Mouse (Mus musculus) heart, adult 2 months (tissue): ENCODE measurements around the gene Efcab12. TPM values are rescaled to one million over a fixed set of nuclear protein-coding genes. Genes with fewer than 3 reads are reported as not detected.
A peak's percentile ranks its signal among the peaks of the same experiment; 100 is the strongest.

ENCODE experiments used
- DNase-seq, 2 experiments: peaks; one replicate each; pipeline ENCODE4 v3.0.0; 2021
- H3K27ac ChIP-seq: fragments of 200-600 bp; 2 replicates; pipeline ENCODE4 v1.8.1; 2022
- H3K27me3 ChIP-seq: fragments of 200-500 bp; 2 replicates; pipeline ENCODE4 v1.6.1; 2012; ENCODE audit warnings: mild to moderate bottlenecking, low read length, inconsistent platforms, mixed read lengths; ENCODE audit not compliant: control insufficient read depth, insufficient read depth
- H3K36me3 ChIP-seq: fragments of 200-500 bp; 2 replicates; pipeline ENCODE4 v1.6.1; 2012; ENCODE audit warnings: low read length, inconsistent platforms; ENCODE audit not compliant: control insufficient read depth, insufficient read depth
- H3K4me1 ChIP-seq: fragments of 200-500 bp; 2 replicates; pipeline ENCODE4 v1.6.1; 2011; ENCODE audit warnings: low read length; ENCODE audit not compliant: control insufficient read depth, insufficient read depth
- H3K4me3 ChIP-seq: fragments of 200-600 bp; 2 replicates; pipeline ENCODE4 v1.8.1; 2022
- H3K79me2 ChIP-seq: fragments of 200-500 bp; replicated peaks from 2 replicates; pipeline ENCODE4 v1.6.1; 2012; ENCODE audit warnings: mild to moderate bottlenecking, inconsistent platforms, low read length, moderate library complexity, mixed read lengths; ENCODE audit not compliant: control insufficient read depth, insufficient read depth
- H3K9ac ChIP-seq: fragments of 200-500 bp; 2 replicates; pipeline ENCODE4 v1.6.1; 2012; ENCODE audit warnings: low read depth, mild to moderate bottlenecking, control low read depth, inconsistent platforms, low read length, mixed read lengths
- CTCF ChIP-seq: fragments of 200-600 bp; IDR thresholded peaks from 2 replicates; pipeline ENCODE4 v1.8.1; 2022; ENCODE audit warnings: antibody characterized with exemption, mild to moderate bottlenecking, moderate library complexity
- EP300 ChIP-seq: fragments of 200-500 bp; IDR thresholded peaks from 2 replicates; pipeline ENCODE4 v1.6.1; 2011; ENCODE audit warnings: low read depth, low read length, control low read depth; ENCODE audit not compliant: insufficient read depth
- POLR2A ChIP-seq: fragments of 200-500 bp; IDR thresholded peaks from 2 replicates; pipeline ENCODE4 v1.6.1; 2011; ENCODE audit warnings: mild to moderate bottlenecking, low read depth, low read length, control low read depth; ENCODE audit not compliant: insufficient read depth
- WGBS: fragments of 180-500 bp; shearing (Covaris S2); methylation state at CpG from one replicate; pipeline ENCODE4 v1.1.7; 2018; 5-methylcytosine and 5-hydroxymethylcytosine counted together
- intact Hi-C: fragments of 180-260 bp; cut with DNase I; formaldehyde crosslinking; loops from one replicate; pipeline ENCODE4 v1.15.1; 2025
- polyA plus RNA-seq: library from polyadenylated mRNA; depleted of rRNA; stranded (reverse); fragments of >200 nt; gene quantifications from 2 replicates; pipeline ENCODE4 v1.2.3, GENCODE M21; 2012
- total RNA-seq, 2 experiments: library from RNA; stranded (reverse); gene quantifications; 2 replicates each; pipeline ENCODE4 v1.2.3; 2021

The Efcab12 gene
- total and polyA plus RNA-seq, 3 experiments = 0.14 to 0.26 (median 0.16) TPM

- Histone ChIP-seq H3K27ac (no peak overlapping the region), H3K4me3 (no peak overlapping the region), H3K27me3 (no peaks in the 10 kb centered on the region), H3K9ac (no peak overlapping the region), H3K79me2 (no peaks in the 10 kb centered on the region), H3K36me3 (peaks cover 2% of the 10 kb centered on the region; the same call in 1 of the 2 replicates), H3K4me1 (peaks cover 5% of the 10 kb centered on the region)
- TF ChIP-seq POLR2A = no peak
- TF ChIP-seq CTCF = no peak
- no peak for DNase-seq
- WGBS = 63% methylated on average over 4 of the region's 4 CpGs
- intact Hi-C loops = no loop called here
Measured at GRCm38 (mm10) chr6:115859258-115859657, 21.0 kb upstream of the Efcab12 start.

GRCm38 (mm10) chr6:115856361-115856745, 18.1 kb upstream of the Efcab12 start:
- 73% methylated on average over 4 of the region's 4 CpGs for WGBS
- DNase-seq = no peak
- no peaks in the 10 kb centered on the region for H3K27me3 ChIP-seq
- H3K27ac ChIP-seq = peak overlapping the region; percentile 24; the same call in 1 of the 2 replicates
- no peak overlapping the region for H3K4me3 ChIP-seq
- TF ChIP-seq EP300 (no peak), CTCF (no peak), POLR2A (no peak)
- no peaks in the 10 kb centered on the region for H3K36me3 ChIP-seq
- H3K4me1 ChIP-seq = peaks cover 5% of the 10 kb centered on the region
- intact Hi-C loops = no loop called here
- no peaks in the 10 kb centered on the region for H3K79me2 ChIP-seq
- no peak overlapping the region for H3K9ac ChIP-seq

DNA sequence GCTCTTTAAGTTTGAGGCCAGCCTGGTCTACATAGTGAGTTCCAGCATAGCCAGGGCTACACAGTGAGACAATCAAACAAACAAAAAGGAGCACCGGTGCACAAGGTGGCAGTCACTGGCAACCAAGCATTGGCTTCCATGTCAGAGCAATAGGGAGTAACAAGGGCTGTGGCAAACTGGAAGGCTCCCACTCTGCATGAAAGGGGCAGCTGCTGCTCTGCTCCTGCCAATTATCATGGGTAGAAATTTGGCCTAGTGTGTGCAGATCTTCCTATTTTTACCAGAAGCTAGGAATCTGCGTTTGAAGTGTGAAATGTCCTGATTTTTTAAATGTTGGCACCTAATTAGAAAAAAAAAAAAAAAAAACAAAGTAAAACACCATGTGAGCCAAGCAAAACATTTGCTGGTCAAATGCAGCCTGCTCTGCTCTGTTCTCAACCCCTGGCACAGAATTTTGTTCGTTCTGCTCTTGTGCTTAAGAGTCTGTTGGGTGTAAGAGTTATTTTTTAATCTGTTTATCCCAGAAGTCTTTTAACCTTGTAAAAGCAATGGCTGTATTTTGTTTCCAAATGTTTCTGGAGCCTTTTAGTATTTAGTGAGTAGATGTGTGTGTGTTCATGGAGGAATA, 17.6 kb upstream of the Efcab12 start:
- Histone ChIP-seq H3K79me2 (no peaks in the 10 kb centered on the region), H3K27ac (peak overlapping the region; percentile 24; the same call in 1 of the 2 replicates), H3K9ac (no peak overlapping the region), H3K27me3 (no peaks in the 10 kb centered on the region), H3K4me1 (peaks cover 5% of the 10 kb centered on the region), H3K36me3 (no peaks in the 10 kb centered on the region), H3K4me3 (no peak overlapping the region)
- intact Hi-C loops = no loop called here
- 60% methylated on average over 3 of the region's 3 CpGs for WGBS
- no peak for DNase-seq
- TF ChIP-seq POLR2A (no peak), EP300 (no peak), CTCF (no peak)

DNA sequence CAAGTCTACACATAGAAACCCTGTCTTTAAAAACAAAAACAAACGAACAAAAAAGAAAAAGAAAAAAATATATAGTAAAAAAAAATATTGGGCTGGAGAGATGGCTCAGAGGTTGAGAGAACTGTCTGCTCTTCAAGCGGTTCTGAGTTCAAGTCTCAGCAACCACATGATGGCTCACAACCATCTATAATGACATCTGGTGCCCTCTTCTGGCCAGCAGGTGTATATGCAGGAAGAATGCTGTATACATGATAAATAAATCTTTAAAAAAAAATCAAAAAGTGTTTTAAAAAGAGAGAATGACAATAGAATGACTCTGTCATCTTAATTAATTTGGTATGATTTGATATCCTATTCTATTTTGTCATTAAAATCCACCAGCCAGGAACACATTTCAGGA, 16.2 kb upstream of the Efcab12 start:
- Histone ChIP-seq H3K4me3 (no peak overlapping the region), H3K36me3 (no peaks in the 10 kb centered on the region), H3K4me1 (peaks cover 5% of the 10 kb centered on the region), H3K9ac (no peak overlapping the region), H3K27ac (no peak overlapping the region), H3K79me2 (no peaks in the 10 kb centered on the region), H3K27me3 (no peaks in the 10 kb centered on the region)
- DNase-seq = no peak
- 66% methylated on average over 2 of the region's 2 CpGs for WGBS
- TF ChIP-seq POLR2A (no peak), CTCF (peak; percentile 74), EP300 (no peak)
- intact Hi-C loops = no loop called here

- H3K36me3 ChIP-seq = no peaks in the 10 kb centered on the region
- H3K9ac ChIP-seq = no peak overlapping the region
- no peak for DNase-seq
- H3K4me3 ChIP-seq = peak overlapping the region; percentile 75
- no peaks in the 10 kb centered on the region for H3K79me2 ChIP-seq
- no peaks in the 10 kb centered on the region for H3K27me3 ChIP-seq
- 53% methylated on average over 7 of the region's 7 CpGs for WGBS
- peak overlapping the region; percentile 75 for H3K27ac ChIP-seq
- TF ChIP-seq EP300 = no peak
- TF ChIP-seq CTCF = no peak
- TF ChIP-seq POLR2A = no peak
- intact Hi-C loops = no loop called here
- H3K4me1 ChIP-seq = peaks cover 5% of the 10 kb centered on the region
Measured at GRCm38 (mm10) chr6:115853985-115854384, 15.8 kb upstream of the Efcab12 start.

DNA sequence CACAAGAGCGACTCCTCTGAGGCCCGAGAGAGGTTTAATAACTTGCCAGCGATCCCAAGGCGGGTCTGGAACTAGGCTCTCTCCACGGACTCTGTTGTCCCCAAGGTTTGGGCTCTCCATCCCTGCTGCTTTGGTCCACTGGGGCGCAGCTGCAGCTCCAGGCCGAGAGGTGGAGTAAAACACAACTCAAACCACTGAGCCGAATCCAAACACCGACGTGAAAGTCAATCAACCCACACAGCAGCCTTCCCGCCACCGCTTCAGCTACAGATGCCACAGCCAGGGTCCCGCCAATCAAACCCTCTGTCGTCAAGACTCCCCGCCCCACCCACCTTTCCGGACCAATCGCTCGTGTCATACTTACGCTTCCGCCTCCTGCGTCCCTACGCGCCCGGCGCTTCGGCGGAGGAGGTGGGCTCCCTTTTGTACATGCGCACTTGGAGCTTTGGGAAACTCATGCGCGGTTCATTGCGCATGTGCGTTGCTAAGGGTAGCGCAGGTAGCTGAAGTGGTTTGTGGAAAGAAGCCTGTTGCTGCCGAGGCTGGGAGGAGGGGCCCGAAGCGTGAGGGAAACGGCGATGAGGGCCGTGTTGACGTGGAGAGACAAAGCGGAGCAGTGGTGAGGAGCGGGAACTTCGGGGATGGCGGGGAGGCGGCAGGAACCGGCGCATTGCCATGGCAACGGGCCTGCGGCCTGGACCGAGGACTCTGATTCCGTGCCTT, 15.0 kb upstream of the Efcab12 start, which contains the start of the genes Mbd4 and Ift122:
TSS of gene Mbd4 (minus strand) at position 281 of the 723 bp plus-strand sequence.
TSS of gene Ift122 (plus strand) at position 380 of the 723 bp plus-strand sequence.
- Histone ChIP-seq H3K9ac (peak within 1 kb of the TSS; percentile 60), H3K36me3 (no peaks in the 10 kb centered on the region), H3K27me3 (no peaks in the 10 kb centered on the region), H3K79me2 (no peaks in the 10 kb centered on the region), H3K27ac (peak within 1 kb of the TSS; percentile 75), H3K4me3 (peak within 1 kb of the TSS; percentile 75), H3K4me1 (peaks cover 5% of the 10 kb centered on the region)
- peak; percentile 62 for TF ChIP-seq CTCF
- peak; percentile 44; the same call in 1 of the 2 replicates for TF ChIP-seq EP300
- peak; percentile 41; the same call in 1 of the 2 replicates for TF ChIP-seq POLR2A
- peak; percentile 94 to 99 for DNase-seq
- intact Hi-C loops = no loop called here
- WGBS = under 1% methylated on average over 51 of the region's 51 CpGs
